Mouse (Mus musculus) frontal cortex, adult 2 months (tissue): ENCODE results near the gene Ddx10. TPM values are rescaled to one million over a fixed set of nuclear protein-coding genes. Genes with fewer than 3 reads are reported as not detected.

ENCODE experiments used
- DNase-seq, 2 experiments: peaks; one replicate each; pipeline ENCODE4 v3.0.0; 2022; ENCODE audit warnings: low spot score in 1 of 2; ENCODE audit errors: extremely low spot score in 1 of 2
- polyA plus RNA-seq: library from polyadenylated mRNA; depleted of rRNA; stranded (reverse); fragments of >200 nt; gene quantifications from 2 replicates; pipeline ENCODE4 v1.2.3, GENCODE M21; 2012; rRNA removed

The Ddx10 gene
- 12.0 and 12.6 TPM in 2 replicates for polyA plus RNA-seq

GRCm38 (mm10) chr9:53247953-53248397, at the start of gene Ddx10:
Gene Ddx10, minus strand, starts transcription at chr9:53248053.
- DNase-seq, result peak; percentile 96 to 99

DNA sequence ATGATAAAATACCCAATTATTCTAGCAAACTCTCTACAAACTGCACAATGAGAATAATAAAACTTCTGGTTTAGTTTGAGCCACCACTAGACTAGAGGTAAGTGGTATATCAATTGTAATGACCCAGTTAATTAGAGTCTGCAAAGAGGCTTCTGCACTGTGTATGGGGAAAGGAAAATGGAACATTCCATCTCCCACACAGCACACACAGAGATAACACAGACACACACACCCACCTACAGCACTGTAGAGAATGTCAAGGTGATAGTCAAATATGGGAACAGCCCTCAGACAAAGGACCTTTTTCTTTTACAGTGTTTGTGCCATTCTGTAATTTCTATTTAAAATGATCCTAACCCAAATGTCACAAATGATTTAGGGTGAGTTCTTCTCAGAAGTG, 45.0 kb upstream of the Ddx10 start:
- peak in 1 of 2 experiments; percentile 22 for DNase-seq

DNA sequence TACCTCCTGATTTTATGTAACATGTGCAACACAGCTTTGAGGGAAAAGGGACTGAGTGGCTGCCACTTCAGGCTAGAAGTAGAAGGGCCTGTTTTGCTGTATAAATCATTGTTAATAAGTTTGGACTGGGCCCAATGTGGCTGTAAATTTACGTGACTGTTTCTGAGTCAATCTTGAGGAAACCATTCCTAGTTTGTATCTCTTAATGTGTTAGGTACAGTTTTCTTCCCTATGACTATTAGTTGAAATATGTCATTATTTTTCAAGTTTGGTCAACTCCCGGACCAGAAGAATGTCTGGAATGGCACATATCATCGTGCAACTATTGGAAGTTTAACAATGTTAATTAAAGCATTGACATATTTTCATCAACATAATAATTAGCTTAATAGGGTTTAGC, 42.2 kb upstream of the Ddx10 start:
- DNase-seq, result no peak

GRCm38 (mm10) chr9:53286793-53287192, 38.9 kb upstream of the Ddx10 start:
- DNase-seq, result peak in 1 of 2 experiments; percentile 26

DNA sequence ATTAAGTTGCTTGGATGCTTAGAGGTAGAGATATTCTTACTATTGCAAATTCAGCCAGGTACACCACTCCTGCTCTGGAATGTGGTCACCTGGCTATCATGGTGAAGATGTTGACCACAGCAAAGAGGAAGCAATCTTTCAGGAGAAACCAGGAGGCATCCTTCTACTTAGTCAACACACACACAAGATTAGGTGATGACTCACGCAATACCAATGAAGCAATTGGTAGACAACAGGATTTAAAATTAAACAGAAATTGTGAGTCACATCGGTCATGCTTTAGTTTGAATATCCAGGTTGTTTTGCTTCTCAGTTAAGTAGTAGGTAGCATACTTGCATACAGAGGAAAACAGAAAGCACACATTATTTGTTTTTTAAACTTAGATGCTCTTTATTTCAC, 31.1 kb upstream of the Ddx10 start:
- no peak for DNase-seq

DNA sequence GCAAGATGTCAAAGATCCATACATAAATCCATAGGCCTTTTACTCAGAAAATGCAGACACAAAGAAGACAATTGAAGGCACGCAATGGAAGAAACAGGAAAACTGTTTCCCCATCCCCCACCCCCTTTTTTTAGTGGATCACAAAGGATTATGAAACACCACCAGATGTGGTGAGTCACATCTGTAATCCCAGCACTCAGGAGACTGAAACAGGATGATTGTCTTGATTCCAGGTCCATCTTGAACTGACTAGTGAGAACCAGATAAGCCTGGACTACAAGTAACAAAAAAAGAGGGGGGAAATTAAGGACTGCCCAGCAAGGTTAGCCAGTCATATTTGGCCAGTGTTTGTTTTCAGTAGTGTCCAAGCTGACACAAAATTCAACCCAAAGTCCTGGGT, 28.5 kb upstream of the Ddx10 start:
- DNase-seq, result no peak

DNA sequence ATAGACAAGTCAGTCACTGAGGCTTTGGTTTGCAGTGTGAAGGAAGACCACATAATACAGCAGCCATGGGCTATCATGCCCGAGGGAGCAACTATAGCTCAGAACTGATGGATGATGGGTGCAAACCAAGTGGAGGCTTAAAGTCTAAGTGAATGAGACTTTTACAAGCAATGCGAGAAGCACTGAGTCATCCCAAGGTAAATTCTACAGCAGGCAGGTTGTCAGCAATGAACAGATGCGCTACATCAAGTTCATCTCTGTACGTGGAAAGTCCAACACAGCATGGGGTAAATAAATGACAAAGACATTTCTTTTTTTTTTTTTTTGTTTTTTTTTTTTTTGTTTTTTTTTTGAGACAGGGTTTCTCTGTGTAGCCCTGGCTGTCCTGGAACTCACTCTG, 24.9 kb upstream of the Ddx10 start:
- no peak for DNase-seq

- DNase-seq, result no peak
These were observed 24.4 kb upstream of the Ddx10 start for GRCm38 (mm10) chr9:53272207-53272606.

GRCm38 (mm10) chr9:53271281-53272022, 23.6 kb upstream of the Ddx10 start:
- no peak for DNase-seq

GRCm38 (mm10) chr9:53269466-53269755, 21.6 kb upstream of the Ddx10 start:
- DNase-seq, result no peak

DNA sequence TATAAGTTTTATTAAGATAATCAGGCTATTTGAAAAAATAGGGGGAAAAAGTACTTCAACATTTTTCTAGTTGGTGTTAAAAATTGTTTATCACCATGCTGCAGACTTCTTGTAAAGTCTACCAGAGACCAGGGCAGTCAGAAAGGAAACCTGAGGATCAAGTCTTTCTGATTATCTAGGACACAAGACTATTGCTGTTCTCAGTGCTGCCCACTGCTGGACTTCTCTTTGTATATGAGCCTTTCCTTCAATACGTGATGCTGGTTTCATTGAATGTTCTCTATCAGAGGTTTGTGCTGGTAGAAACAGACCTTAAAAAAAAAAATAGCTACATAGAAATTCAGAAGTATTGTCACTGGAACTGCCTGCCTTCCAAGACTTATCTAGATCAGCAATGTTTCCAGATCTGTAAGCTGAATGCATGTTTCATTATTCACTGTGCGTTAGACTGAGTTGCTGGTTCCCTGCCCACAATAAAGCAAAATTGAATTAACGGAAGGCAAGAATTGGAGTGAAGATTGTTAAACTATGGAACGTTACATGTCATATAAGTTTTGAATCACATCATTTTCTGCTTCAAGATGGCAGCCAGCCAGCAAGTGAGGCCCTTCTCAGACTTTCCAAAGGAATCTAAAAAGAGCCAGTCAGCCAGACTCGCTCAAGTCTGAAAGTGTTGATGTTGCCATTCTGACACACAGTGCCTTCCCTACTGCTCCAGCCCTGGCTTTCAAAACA, 21.0 kb upstream of the Ddx10 start:
- DNase-seq, result no peak

DNA sequence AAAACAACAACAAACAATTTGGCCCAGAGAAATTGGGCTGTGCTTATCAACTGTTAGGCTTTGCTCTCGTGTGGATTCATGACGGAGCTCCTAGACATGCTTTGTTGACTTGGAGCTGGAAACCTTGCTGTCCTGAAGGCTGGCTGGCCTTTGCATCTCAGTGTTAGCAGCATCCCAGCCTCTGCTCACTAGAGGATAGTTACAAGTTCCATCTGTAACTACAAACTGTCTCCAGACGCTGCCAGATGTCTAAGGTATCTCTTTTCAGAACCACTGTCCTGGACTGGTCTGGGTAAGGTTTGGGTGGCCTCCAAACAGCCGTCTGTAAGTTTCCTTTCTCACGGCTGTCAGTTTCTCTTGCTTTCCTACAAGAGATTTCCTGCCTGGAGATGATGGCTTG, 20.2 kb upstream of the Ddx10 start:
- no peak for DNase-seq

DNA sequence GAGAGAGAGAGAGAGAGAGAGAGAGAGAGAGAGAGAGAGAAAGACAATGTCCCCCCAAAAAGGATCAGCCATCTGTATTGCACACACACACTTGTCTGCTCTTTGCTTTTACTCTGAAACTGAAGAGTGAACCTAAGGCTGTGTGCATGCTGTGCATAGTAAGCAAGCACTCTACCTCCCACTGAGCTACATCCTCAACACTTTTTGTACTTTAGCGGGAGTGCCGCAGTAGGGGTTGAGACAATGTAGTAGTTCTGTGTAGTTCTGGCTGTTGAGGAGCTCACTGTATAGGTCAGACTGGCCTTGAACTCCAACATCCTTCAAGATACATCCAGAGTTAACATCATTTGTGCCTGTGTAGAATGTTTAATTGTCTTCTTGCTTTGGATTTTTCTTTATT, 17.7 kb upstream of the Ddx10 start:
- no peak for DNase-seq

DNA sequence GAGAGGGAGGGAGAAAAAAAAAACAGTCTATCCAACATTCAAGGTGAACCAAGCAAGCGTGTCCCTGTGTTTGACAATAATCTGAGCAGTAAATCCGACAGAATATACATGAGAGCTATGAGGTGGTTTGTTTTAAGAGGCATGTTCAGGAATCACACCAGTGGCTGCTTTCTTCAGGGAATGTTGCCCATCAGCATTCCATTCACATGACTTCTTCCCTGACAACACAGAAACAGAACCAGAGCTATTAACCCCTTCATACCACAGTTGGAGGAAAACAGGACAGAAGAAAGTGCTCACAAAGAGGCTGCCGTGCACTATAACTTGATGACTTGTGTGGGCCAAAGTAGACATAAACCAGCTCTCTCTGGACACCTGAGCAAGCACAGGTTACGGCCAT, 16.5 kb upstream of the Ddx10 start:
- no peak for DNase-seq

DNA sequence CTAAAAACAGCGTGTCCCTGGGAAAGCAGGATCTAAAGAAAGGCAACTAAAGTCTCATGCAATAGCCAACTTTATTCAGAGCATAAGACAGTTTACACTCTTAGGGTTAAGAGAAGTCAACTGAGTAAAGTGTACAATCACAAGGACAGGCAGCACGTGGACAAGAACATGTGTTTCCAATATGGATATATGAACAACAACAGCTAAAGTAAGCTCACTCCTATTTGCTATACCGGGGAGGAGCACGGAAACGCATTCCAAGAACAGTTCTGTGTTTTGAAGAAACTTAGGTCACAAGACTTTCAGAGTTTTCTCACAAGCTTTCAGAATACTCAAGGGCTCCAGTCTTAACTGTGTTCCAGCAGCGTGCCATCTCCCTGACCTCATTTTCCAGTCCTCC, 10.3 kb upstream of the Ddx10 start:
- DNase-seq, result no peak

DNA sequence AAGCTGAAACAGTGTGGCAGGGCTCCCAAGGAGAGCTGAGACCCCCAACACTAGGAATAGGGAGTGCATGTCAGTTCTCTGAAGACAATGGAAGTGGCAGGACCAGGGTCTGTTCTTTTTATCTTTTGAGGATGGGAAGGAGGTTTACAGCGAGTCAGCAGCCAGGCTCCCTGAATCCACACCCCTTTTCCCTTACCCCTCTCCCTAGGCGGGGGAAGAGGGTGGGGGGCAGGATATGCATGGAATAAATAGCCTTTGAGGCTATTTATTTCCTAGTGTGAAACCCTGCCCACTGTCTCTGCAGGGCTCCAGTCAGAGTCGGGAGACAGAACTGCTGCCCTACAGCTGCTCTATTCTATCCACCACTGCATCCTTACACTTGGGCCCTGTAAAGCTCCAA, 9.9 kb upstream of the Ddx10 start:
- peak in 1 of 2 experiments; percentile 33 for DNase-seq

GRCm38 (mm10) chr9:53256690-53257305, 8.9 kb upstream of the Ddx10 start:
- peak in 1 of 2 experiments; percentile 51 for DNase-seq

- DNase-seq, result peak; percentile 60 to 91
These were observed 6.5 kb upstream of the Ddx10 start for GRCm38 (mm10) chr9:53254368-53254767.

GRCm38 (mm10) chr9:53247516-53247915, 337 bp downstream of the Ddx10 start:
- no peak for DNase-seq

DNA sequence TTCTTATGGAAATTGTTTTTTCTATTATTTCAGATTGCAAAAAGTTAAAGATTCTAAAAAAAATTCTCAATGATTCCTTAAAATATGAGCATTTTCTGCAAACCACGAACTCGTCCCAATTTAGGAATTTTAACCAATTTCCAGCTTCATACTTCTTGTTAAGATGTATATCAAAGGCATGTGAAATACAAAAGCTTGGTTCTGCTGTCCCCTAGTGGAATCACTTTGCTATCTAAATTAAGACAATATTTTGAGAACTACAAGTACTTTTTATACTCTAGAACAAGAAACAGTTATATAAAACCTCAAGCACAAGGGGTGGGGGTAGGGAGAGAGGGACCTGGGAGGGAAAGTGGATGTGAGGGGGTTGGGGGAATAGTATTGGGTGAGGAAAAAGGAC, 29.7 kb downstream of the Ddx10 start:
- peak; percentile 20 to 77 for DNase-seq

DNA sequence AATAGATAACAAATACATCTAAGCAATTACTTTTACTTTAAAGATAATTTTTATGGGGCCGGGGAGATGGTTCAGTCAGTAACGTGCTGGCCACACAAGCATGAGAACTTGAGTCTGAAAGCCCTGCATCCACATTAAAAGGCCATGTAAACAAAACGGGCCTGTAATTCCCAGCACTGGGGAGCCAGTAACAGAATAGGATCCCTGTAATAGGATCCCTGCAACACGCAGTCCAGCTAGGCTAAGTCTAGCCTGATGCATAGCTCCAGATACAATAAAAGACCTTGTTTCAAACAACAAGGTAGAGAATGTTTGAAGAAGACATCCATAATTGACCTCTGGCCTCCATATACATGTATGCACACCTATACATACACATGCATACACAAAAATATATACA, 39.6 kb downstream of the Ddx10 start:
- no peak for DNase-seq

- no peak for DNase-seq
These were observed 73.3 kb downstream of the Ddx10 start for GRCm38 (mm10) chr9:53174590-53174989.
